Mouse (Mus musculus) A20 (cell line): ENCODE measurements at regions not wholly inside any gene's neighbourhood (a gene's known extent, or its start where the extent isn't known, plus 50 kb on each side); places are given as distances from the start of the nearest gene placed in this dataset.
"Not testable (repeated sequence)": the region's sequence is repeated elsewhere in the genome, so short reads cannot be mapped to it uniquely, and the experiment has no call there.

ENCODE experiments used
- DNase-seq: peaks from one replicate; pipeline ENCODE4 v3.0.0-alpha.2; 2011; ENCODE audit warnings: low read depth, low spot score

GRCm38 (mm10) chr4:22803665-22804064 is 315.5 kb upstream of the Pou3f2 start:
- no peak for DNase-seq

GRCm38 (mm10) chr4:22792826-22793225 is 304.7 kb upstream of the Pou3f2 start:
- DNase-seq, result peak; percentile 11

- DNase-seq, result no peak
Observed at GRCm38 (mm10) chr4:22787866-22788265, 299.7 kb upstream of the Pou3f2 start.

- not testable (repeated sequence) for DNase-seq
Observed at GRCm38 (mm10) chr4:22763026-22763425, 274.9 kb upstream of the Pou3f2 start.
